Mouse (Mus musculus): ENCODE results near the gene Mrps24. TPM values are rescaled to one million over a fixed set of nuclear protein-coding genes. Genes with fewer than 3 reads are reported as not detected.

The Mrps24 gene
- total RNA-seq, 2 experiments from 2014 or later, result 67.8 to 84.1 TPM

DNA sequence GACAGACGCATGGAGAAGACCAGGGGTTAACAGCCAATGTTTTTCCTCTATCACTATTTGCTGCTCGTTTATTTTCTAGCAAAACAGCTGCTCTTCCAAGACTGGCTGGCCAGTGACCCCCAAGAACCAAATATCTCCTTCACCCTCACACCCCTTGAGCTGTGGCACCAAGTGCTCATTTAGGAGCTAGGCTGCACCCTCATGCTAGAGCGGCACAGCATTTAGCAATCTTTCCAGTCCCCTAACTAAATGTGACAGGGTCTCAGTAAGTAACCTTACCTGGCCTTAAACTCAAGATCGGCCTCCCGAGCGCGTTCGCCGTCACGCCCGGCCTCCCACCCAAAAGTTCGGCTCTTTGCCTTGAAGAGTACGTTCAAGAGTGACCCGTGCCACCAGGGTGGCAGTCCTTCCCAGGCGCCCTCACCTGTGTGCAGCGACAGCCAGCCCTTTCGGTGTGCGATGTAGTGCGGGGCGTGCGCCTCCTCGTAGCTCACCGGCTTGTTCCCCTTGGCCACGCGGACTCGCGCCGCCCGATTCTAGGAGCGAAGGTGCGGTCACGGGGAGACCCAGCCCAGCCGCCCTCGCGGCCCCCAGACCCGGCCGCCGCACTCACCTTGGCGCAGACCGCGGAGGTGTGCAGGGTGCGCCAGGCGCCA is 8.5 kb downstream of the Mrps24 start:
- peak in 1 of 2 experiments; percentile 34 for DNase-seq (ENCODE audit: low spot score in 2 of 2)

DNA sequence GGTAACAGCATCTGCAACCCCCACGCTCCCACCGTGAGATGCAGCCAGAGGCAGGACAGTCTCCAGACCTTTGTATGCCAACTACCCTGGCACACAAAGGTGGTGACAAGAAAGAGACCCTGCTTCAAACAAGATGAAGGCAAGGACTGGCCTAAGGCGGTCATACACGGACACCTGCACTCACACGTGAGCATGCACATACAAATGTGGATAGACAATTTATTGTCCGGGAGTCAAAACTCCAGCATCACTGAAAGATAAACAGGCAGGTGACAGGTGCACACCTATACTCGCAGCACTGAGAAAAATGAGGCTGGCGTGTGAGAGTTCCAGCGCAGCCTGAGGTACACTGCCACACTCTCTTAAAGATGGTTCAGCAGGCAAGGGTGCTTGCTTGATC is 9.5 kb downstream of the Mrps24 start:
- DNase-seq (ENCODE audit: low spot score in 2 of 2), result no peak

DNA sequence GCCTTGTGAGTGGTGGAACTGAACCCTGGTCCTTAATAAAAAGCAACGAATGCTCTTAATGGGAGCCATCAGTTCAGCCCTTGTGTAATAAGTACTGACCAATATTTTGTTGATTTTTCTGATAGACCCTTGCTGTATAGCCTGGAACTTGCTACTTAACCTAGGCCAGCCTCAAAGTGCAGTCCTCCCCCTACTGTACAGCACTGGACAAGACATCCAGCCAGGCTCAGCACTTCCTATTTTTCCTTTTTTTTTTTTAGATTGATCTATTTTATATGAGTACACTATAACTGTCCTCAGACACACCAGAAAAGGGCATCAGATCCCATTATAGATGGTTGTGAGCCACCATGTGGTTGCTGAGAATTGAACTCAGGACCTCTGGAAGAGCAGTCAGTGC is 12.1 kb downstream of the Mrps24 start:
- DNase-seq (ENCODE audit: low spot score in 2 of 2), result no peak

DNA sequence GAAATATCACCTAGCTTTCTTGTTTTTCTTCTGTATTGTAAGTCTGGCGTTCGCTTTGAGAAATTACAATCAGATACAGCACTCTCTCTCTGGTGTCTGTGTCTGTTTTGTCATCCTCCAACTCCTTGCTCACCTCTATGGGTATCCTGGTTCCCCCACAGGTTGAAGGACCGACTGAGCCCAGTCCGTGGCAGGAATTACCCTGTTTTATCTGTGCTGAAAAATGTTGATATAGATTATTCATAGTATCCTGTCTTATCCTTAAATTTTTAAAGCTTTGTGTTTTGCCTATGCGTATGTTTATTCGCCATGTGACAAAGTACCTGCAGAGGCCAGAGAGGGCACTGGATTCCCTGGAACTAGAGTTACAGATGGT is 12.5 kb downstream of the Mrps24 start:
- DNase-seq (ENCODE audit: low spot score in 2 of 2), result no peak

DNA sequence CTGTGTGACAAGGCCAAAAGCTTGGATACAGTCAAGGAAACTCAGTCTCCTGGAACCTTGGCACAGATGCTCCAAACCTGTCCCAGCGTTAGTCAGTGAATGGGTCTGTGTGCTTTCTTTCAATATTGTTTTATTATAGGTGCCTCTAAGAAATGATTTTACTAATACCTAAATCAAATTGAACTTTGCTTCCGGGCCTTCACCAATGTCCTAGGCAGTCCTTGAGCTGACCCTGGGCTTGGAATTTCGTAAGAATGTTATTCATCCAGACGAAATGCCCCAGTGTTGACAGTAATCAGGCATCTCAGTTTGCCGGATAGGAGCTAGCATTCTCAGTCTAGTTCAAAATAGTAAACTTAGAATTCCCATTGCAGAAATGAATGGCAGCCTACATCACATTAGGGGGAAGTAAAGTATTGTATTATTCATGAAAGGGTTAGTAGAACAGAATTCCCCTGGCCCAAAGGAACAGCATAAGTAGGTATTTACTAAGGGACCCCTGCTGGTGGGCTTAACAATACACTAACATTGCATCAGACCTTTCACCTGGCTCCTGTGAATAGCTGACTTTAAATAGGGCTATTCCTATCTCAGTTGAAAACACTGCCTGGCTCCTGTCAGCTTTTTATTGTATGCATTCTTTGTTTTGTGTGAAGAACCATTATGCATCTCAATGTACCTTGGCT is 13.1 kb downstream of the Mrps24 start:
- no peak for DNase-seq (ENCODE audit: low spot score in 2 of 2)

DNA sequence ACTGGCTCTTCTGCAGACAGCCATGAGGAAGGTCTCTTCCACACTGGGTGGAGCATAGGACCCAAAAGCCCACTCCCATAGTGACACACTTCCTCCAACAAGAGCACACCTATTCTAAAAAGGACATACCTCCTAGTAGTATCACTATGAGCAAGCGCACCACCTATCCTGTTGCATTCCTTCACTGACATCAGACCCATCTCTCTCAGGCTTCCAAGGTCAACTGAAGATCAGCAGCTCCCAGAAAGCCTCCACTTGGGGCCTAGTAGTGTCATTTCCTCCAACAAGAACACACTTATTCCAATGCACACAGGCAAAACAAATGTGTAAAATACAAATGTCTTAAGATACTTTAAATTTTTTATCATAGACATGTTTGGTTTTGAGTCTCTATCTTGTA is 13.7 kb downstream of the Mrps24 start:
- no peak for DNase-seq (ENCODE audit: low spot score in 2 of 2)

DNA sequence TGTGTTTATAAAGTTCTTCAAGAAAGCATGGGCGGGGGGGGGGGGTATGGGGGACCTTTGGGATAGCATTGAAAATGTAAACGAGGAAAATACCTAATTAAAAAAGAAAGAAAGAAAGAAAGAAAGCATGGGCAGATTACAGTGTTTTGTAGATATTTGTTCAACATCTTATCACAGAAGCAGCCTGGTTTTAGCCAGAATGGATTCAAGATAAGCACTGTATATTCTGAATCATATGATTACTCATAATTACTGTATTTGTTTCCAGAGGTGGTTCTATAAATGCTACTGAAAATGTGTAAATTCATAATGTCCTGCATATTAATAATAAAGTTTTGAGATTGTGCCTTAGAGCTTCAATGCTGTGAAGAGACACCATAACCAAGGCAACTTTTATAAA is 14.2 kb downstream of the Mrps24 start:
- no peak for DNase-seq (ENCODE audit: low spot score in 2 of 2)

DNA sequence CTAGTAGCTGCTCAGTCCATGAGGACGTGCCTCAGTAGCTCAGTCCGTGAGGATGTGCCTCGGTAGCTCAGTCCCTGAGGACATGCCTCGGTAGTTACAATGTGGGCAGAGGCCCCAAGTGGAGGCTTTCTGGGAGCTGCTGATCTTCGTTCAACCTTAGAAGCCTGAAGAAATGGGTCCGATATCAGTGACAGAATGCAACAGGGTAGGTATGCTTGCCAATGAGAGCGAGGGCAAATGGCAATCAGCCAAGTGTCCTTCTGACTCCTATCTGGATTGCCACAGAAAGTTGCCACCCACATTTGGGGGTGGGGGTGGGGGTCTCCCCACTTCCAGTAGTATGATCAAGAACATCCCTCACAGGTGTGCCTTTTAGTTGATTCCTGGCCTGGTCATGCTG is 14.7 kb downstream of the Mrps24 start:
- no peak for DNase-seq (ENCODE audit: low spot score in 2 of 2)

DNA sequence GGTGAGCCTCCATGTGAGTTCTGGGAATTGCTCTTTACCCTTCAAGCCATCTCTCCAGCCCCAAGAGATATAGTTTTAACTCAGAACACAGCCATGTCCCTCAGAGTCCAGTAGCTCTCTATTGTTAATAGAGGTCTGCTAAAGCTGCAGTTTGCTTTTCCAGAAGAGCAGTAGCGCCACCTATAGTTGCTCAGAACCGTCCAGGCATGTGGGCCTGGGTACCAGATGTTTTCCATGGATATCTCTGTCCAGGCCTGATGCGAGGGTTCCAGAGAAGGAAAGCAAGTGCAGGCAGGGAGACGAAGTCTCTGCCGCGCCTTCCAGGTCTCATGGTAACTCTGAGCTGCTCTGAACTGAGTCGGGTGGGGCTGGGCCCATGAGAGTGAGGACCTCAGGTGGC is 23.7 kb downstream of the Mrps24 start:
- no peak for DNase-seq (ENCODE audit: low spot score in 2 of 2)

DNA sequence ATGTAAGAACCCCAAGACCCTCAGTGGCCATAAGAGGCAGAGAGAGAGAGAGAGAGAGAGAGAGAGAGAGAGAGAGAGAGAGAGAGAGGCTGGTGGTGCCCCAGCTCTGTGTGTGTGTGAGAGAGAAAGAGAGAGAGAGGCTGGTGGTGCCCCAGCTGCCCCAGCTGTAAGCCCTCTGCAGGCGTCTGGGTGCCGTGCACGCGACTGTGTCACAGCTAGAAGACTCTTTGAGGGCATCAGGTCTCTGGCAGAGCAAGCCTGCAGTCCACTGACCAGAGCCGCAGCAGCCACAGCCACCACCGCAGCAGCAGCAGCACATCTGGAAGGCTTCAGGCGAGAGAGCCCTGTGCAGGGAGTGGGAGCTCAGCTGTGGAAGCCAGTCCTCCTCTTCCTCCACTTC is 31.2 kb downstream of the Mrps24 start:
- no peak for DNase-seq (ENCODE audit: low spot score in 2 of 2)

DNA sequence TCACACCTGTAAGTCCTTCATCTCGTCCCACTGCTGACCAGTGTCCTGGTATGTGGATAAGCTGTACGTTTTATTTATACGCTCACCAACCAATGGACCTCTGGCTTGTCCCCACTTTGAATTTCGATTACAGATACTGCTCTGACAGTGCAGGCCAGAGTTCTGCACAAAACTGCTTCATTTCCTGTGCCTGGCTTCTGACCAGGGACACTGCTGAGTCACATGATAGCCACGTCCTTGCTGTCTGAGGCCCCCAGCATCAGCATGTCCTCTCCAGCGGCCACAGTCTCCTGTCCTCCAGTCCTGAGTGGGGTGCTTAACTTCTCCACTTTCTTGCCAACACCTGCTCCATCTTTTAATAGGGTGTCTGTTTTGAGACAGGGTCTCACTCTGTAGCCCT is 32.9 kb downstream of the Mrps24 start:
- DNase-seq (ENCODE audit: low spot score in 2 of 2), result no peak

Other genes with a start within 250 kb of the Mrps24 start
- 10 to 100 TPM; 80.7 to 86.6 TPM for gene Xbp1, start 195.0 kb downstream of the Mrps24 start, total RNA-seq (2021)
- 10 to 100 TPM; 15.7 to 16.0 TPM for gene Ccdc117, start 173.5 kb downstream of the Mrps24 start, total RNA-seq (2021)
- not detected for gene Ankrd36, start 146.0 kb downstream of the Mrps24 start, total RNA-seq (2021)
- gene Urgcp, start 46.7 kb upstream of the Mrps24 start, total RNA-seq (2021), result 10 to 100 TPM; 40.0 to 40.8 TPM
- 10 to 100 TPM; 35.0 to 39.3 TPM for gene Dbnl, start 72.8 kb upstream of the Mrps24 start, total RNA-seq (2021)
- gene Pgam2, start 88.1 kb upstream of the Mrps24 start, total RNA-seq (2021), result 1,000 to 10,000 TPM; 1,561 to 1,711 TPM
- gene Polm, start 122.3 kb upstream of the Mrps24 start, total RNA-seq (2021), result 1 to 10 TPM; 8.4 to 8.9 TPM
- gene Aebp1, start 146.3 kb upstream of the Mrps24 start, total RNA-seq (2021), result 10 to 100 TPM; 60.9 to 68.2 TPM
- gene Pold2, start 162.6 kb upstream of the Mrps24 start, total RNA-seq (2021), result 10 to 100 TPM; 54.1 to 61.3 TPM
- not detected for gene Myl7, start 183.1 kb upstream of the Mrps24 start, total RNA-seq (2021)
- not detected for gene Gck, start 234.4 kb upstream of the Mrps24 start, total RNA-seq (2021)
- gene Ykt6, start 240.0 kb upstream of the Mrps24 start, total RNA-seq (2021), result 10 to 100 TPM; 61.5 to 66.0 TPM